Mouse (Mus musculus) heart, embryonic 10.5 days (tissue): ENCODE data around the gene Prss21. TPM values are rescaled to one million over a fixed set of nuclear protein-coding genes. Genes with fewer than 3 reads are reported as not detected.
A peak's percentile ranks its signal among the peaks of the same experiment; 100 is the strongest.

Experiments
- DNase-seq: peaks from one replicate; pipeline ENCODE4 v3.0.0-alpha.2; 2017; ENCODE audit warnings: low spot score
- H3K27ac ChIP-seq: fragments of 300-500 bp; sonication (generic); 2 replicates; pipeline ENCODE4 v1.5.1; 2016; ENCODE audit warnings: mild to moderate bottlenecking
- H3K27me3 ChIP-seq: fragments of 300-500 bp; sonication (generic); 2 replicates; pipeline ENCODE4 v1.6.1; 2016; ENCODE audit warnings: mild to moderate bottlenecking; ENCODE audit not compliant: poor library complexity, insufficient read depth, severe bottlenecking
- H3K36me3 ChIP-seq: fragments of 300-500 bp; sonication (generic); 2 replicates; pipeline ENCODE4 v1.6.1; 2016; ENCODE audit warnings: mild to moderate bottlenecking, moderate library complexity
- H3K4me1 ChIP-seq: fragments of 300-500 bp; sonication (generic); 2 replicates; pipeline ENCODE4 v1.6.1; 2016; ENCODE audit warnings: mild to moderate bottlenecking
- H3K4me3 ChIP-seq: fragments of 300-500 bp; sonication (generic); 2 replicates; pipeline ENCODE4 v1.5.1; 2016; ENCODE audit warnings: mild to moderate bottlenecking, moderate library complexity
- H3K9me3 ChIP-seq: fragments of 300-500 bp; sonication (generic); 2 replicates; pipeline ENCODE4 v1.6.1; 2016; ENCODE audit warnings: mild to moderate bottlenecking, moderate library complexity
- WGBS: fragments of 180-500 bp; shearing (Covaris S2); methylation state at CpG from one replicate; pipeline ENCODE4 v1.1.7; 2016; 5-methylcytosine and 5-hydroxymethylcytosine counted together
- polyA plus RNA-seq: library from polyadenylated mRNA; unstranded; fragments of >200 nt; fragmentation: Nextera tagmentation; extraction: Ambion mirVana; gene quantifications from 2 replicates; pipeline ENCODE4 v1.2.1, GENCODE M21; 2016

Prss21 gene
- polyA plus RNA-seq, 1 experiment from 2014 or later, result not detected

- H3K9me3 ChIP-seq, result no peaks in the 10 kb centered on the region
- H3K36me3 ChIP-seq, result no peaks in the 10 kb centered on the region
- H3K27me3 ChIP-seq, result peaks cover 14% of the 10 kb centered on the region
- peaks cover 12% of the 10 kb centered on the region for H3K4me1 ChIP-seq
- 32% methylated on average over 4 of the region's 4 CpGs for WGBS
- DNase-seq, result no peak
- no peak overlapping the region for H3K27ac ChIP-seq
- no peak overlapping the region for H3K4me3 ChIP-seq
Measured at GRCm38 (mm10) chr17:23841145-23841544, 26.7 kb upstream of the Prss21 start.

- Histone ChIP-seq H3K36me3 (no peaks in the 10 kb centered on the region), H3K27ac (peak overlapping the region; percentile 29; the same call in 1 of the 2 replicates), H3K9me3 (no peaks in the 10 kb centered on the region), H3K4me1 (peaks cover 12% of the 10 kb centered on the region), H3K4me3 (peak overlapping the region; percentile 44), H3K27me3 (peaks cover 9% of the 10 kb centered on the region)
- DNase-seq, result no peak
- 42% methylated on average over 23 of the region's 23 CpGs for WGBS
Measured at GRCm38 (mm10) chr17:23843141-23843811, 24.6 kb upstream of the Prss21 start.

DNA sequence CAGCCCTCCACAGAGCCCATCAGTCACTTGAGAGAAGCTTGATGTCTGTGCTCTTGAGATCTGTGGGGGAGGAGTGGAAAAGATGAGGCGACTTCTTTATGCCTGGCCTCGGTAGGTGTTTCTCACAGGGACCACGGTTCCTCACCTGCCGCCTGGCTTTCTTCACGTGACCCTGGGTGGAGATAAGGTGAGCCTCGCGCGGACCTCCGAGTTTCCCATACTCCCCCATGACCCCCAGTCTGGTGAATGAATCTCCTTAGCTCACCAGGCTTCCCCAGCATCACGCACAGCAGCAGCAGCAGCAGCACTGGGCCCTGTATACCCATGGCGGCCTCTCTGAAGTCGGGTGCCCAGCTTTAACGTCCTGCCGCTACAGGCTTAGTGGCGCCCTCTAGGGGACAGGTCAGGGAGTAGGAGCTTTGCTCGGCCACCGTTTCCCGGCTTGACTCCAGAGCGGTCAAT, 24.0 kb upstream of the Prss21 start, which contains the start of the genes Prss32 and Prss41:
TSS of gene Prss32 (plus strand) at position 44 of the 462 bp plus-strand sequence.
TSS of gene Prss41 (minus strand) at position 361 of the 462 bp plus-strand sequence.
- no peaks in the 10 kb centered on the region for H3K36me3 ChIP-seq
- no peak for DNase-seq
- no peaks in the 10 kb centered on the region for H3K9me3 ChIP-seq
- peak within 1 kb of the TSS; percentile 29; the same call in 1 of the 2 replicates for H3K27ac ChIP-seq
- WGBS, result 13% methylated on average over 19 of the region's 19 CpGs
- peak within 1 kb of the TSS; percentile 44 for H3K4me3 ChIP-seq
- peaks cover 12% of the 10 kb centered on the region for H3K4me1 ChIP-seq
- H3K27me3 ChIP-seq, result peaks cover 9% of the 10 kb centered on the region

DNA sequence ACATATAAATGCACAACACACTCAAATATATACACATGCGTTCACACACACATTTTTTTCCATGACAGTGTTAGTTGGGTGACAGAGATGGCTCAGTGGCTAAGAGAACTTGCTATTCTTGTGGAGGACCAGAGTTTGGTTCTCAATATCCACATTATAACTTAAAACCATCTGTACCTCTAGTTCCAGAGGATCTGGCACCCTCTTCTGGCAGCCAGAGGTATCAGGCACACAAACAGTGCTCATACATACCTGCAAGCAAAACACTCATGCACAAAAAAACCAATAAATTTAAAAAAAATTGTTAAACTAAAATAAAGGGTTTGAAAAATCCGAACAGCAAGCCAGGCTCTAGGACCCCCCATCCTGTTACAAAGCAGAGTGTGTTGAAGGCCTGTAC, 17.8 kb upstream of the Prss21 start:
- DNase-seq, result no peak
- Histone ChIP-seq H3K27me3 (no peaks in the 10 kb centered on the region), H3K27ac (no peak overlapping the region), H3K36me3 (no peaks in the 10 kb centered on the region), H3K4me3 (no peak overlapping the region), H3K4me1 (peaks cover 4% of the 10 kb centered on the region; the same call in 1 of the 2 replicates), H3K9me3 (no peaks in the 10 kb centered on the region)
- WGBS, result 66% methylated on average over 2 of the region's 2 CpGs

DNA sequence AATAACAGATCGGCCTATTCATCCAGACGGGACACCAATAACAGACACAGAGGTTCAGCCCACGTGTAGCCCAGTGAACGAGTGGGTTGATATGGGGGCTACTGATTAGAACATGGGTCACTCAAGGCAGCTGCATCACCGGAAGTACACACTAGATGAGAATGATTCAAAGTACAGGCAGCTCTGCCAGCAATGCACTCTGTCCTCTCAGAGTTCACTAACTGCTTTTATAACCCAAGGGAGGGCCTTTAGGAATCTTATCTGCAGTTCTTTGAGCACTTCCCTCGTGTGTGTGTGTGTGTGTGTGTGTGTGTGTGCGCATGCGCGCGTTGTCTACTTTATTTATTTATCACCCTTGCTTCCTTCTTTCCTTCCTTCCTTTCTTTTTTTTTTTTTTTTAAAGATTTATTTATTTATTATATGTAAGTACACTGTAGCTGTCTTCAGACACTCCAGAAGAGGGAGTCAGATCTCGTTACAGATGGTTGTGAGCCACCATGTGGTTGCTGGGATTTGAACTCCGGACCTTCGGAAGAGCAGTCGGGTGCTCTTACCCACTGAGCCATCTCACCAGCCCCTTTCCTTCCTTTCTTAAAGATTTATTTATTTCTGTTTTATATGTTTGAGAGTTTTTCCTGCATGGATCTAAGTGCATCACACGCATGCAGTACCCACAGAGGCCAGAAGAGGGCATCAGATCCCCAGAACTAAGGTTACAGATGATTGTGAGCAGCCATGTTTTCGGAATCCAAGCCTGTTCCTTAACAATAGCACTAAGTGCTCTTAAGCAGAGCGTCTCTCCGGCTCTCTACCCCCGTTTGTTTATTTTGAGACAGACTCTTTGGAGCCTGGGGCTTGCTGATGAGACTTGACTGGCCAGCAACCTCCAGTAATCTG, 16.8 kb upstream of the Prss21 start:
- 54% methylated on average over 18 of the region's 19 CpGs for WGBS
- no peaks in the 10 kb centered on the region for H3K36me3 ChIP-seq
- H3K4me1 ChIP-seq, result peaks cover 4% of the 10 kb centered on the region; the same call in 1 of the 2 replicates
- H3K27me3 ChIP-seq, result peaks cover 4% of the 10 kb centered on the region; the same call in 1 of the 2 replicates
- no peak for DNase-seq
- H3K27ac ChIP-seq, result no peak overlapping the region
- H3K9me3 ChIP-seq, result no peaks in the 10 kb centered on the region
- no peak overlapping the region for H3K4me3 ChIP-seq

DNA sequence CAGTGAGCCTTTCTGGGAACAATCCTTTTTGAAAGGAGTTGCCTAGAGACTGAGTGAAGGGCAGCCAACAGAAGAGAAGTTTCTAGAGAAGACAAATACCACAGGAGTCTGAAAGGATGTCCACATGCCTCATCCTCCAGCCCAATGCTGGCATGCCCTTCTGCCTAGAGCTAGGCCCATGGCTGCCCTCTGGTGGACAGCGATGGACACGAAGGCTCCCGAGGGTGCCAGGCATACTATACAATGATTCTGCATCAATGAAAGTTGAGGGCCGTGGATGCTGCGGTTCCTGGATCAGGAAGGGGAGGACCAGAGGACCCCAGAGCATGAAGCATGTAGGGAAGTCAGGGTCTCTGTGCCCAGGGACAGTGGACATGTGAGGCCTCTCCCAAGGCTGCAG, 14.6 kb upstream of the Prss21 start:
- 37% methylated on average over 5 of the region's 5 CpGs for WGBS

DNA sequence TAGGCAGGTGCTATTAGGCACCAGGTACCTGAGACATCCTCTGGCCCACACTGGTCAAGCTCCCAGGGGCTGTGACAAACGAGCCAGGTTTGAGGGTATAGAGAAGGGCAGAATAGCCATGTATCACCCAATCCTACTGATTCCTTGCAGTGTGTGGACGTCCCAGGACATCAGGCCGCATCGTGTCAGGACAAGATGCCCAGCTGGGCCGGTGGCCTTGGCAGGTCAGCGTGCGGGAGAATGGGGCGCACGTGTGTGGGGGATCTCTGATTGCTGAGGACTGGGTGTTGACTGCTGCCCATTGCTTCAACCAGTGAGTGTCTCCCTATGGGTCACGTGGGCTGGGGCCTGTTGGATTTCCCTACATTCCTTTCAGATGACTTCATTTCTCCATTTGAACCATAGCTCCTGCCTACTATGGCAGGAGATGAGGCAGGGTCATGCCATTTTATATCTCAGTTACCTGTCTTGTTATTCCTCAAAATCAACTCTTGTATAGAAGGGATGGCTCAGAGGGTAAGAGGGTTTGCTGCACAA, 13.6 kb upstream of the Prss21 start:
- Histone ChIP-seq H3K4me1 (peaks cover 4% of the 10 kb centered on the region; the same call in 1 of the 2 replicates), H3K36me3 (no peaks in the 10 kb centered on the region), H3K27ac (no peak overlapping the region; the same call in 1 of the 2 replicates), H3K4me3 (no peak overlapping the region), H3K27me3 (peaks cover 9% of the 10 kb centered on the region; the same call in 1 of the 2 replicates), H3K9me3 (no peaks in the 10 kb centered on the region)
- WGBS, result 72% methylated on average over 10 of the region's 10 CpGs
- no peak for DNase-seq

More for the DNA sequence above, 14.6 kb upstream of the Prss21 start:
- Histone ChIP-seq H3K4me3 (0 out of 2 replicates have a peak overlapping the region, but pooled peaks have one; percentile 15), H3K9me3 (no peaks in the 10 kb centered on the region), H3K27me3 (peaks cover 7% of the 10 kb centered on the region; the same call in 1 of the 2 replicates), H3K4me1 (peaks cover 4% of the 10 kb centered on the region; the same call in 1 of the 2 replicates), H3K27ac (no peak overlapping the region), H3K36me3 (no peaks in the 10 kb centered on the region)
- DNase-seq, result no peak

- H3K4me3 ChIP-seq, result no peak overlapping the region
- H3K27ac ChIP-seq, result no peak overlapping the region
- H3K27me3 ChIP-seq, result peaks cover 20% of the 10 kb centered on the region; the same call in 1 of the 2 replicates
- DNase-seq, result no peak
- H3K36me3 ChIP-seq, result no peaks in the 10 kb centered on the region
- H3K9me3 ChIP-seq, result no peaks in the 10 kb centered on the region
- peaks cover 8% of the 10 kb centered on the region; the same call in 1 of the 2 replicates for H3K4me1 ChIP-seq
- 77% methylated on average over 6 of the region's 6 CpGs for WGBS
Measured at GRCm38 (mm10) chr17:23857193-23857592, 10.7 kb upstream of the Prss21 start.

DNA sequence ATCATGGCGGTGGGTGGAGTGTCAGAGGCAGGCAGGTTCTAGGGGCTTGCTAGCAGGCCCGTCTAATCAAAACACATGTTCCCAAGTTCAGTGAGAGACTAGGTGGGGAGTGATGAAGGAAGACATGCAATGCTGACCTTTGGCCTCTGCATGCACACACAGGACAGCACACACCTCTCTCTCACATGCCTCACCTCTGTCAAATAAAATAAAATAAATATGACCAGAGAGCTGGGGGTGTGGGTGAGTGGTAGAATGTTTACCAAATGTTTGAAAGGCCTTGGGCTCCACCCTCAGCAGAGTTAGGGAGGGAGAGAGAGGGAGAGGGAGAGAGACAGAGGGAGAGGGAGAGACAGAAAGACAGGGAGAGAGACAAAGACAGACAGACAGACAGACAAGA, 9.9 kb upstream of the Prss21 start:
- no peaks in the 10 kb centered on the region for H3K36me3 ChIP-seq
- no peaks in the 10 kb centered on the region for H3K9me3 ChIP-seq
- H3K4me1 ChIP-seq, result peaks cover 8% of the 10 kb centered on the region; the same call in 1 of the 2 replicates
- 77% methylated on average over 2 of the region's 2 CpGs for WGBS
- H3K4me3 ChIP-seq, result no peak overlapping the region
- H3K27ac ChIP-seq, result no peak overlapping the region
- H3K27me3 ChIP-seq, result peaks cover 20% of the 10 kb centered on the region; the same call in 1 of the 2 replicates
- no peak for DNase-seq

DNA sequence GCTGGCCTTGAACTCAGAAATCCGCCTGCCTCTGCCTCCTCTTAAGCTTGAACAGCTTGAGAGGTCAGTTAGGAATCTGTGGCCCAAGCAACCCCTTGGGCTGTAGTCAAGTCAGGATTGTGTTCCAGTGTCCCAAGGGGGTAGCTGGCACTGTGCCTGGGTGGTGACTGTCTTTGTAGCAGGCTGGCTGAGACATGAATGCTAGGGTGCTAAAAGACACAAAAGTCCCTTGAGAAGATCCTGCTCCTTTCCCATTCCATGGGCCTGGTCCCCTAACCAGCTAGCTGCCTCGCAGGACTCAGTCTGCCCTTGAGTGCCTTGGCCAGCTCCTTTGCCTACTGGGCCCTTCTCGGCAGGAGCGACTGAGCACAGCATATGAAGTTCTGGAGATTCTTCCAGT, 4.9 kb upstream of the Prss21 start:
- Histone ChIP-seq H3K9me3 (no peaks in the 10 kb centered on the region; the same call in 1 of the 2 replicates), H3K4me1 (0 out of 2 replicates have a peak, but pooled peaks cover 4% of the 10 kb centered on the region), H3K27me3 (peaks cover 15% of the 10 kb centered on the region; the same call in 1 of the 2 replicates), H3K36me3 (no peaks in the 10 kb centered on the region), H3K4me3 (no peak overlapping the region), H3K27ac (no peak overlapping the region)
- 79% methylated on average over 4 of the region's 4 CpGs for WGBS
- DNase-seq, result no peak

DNA sequence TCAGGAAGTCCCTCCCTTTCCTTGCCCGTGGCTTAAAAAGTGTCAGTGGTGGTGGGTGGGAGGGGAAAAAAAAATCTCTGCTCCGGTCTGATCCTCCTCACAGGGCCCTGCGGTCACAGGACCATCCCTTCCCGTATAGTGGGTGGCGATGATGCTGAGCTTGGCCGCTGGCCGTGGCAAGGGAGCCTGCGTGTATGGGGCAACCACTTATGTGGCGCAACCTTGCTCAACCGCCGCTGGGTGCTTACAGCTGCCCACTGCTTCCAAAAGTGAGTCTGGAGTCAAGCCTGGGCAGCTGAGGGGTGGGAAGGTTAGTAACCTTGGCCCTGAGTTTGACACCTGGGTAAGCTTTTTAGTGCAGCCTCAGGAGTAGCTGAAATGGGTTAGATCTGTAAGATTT, 657 bp downstream of the Prss21 start:
- H3K4me3 ChIP-seq, result no peak overlapping the region
- H3K36me3 ChIP-seq, result no peaks in the 10 kb centered on the region
- no peak overlapping the region for H3K27ac ChIP-seq
- WGBS, result 82% methylated on average over 11 of the region's 11 CpGs
- H3K4me1 ChIP-seq, result peaks cover 6% of the 10 kb centered on the region; the same call in 1 of the 2 replicates
- no peak for DNase-seq
- 0 out of 2 replicates have a peak, but pooled peaks cover 3% of the 10 kb centered on the region for H3K27me3 ChIP-seq
- H3K9me3 ChIP-seq, result no peaks in the 10 kb centered on the region; the same call in 1 of the 2 replicates
